Mouse (Mus musculus) bone marrow, adult 2 months (tissue): ENCODE data around the gene Lats2. TPM values are rescaled to one million over a fixed set of nuclear protein-coding genes. Genes with fewer than 3 reads are reported as not detected.

ENCODE experiments used
- H3K27ac ChIP-seq: fragments of 200-500 bp; 2 replicates; pipeline ENCODE4 v1.5.1; 2012; ENCODE audit warnings: low read depth, mild to moderate bottlenecking, control low read depth, inconsistent platforms, low read length; ENCODE audit not compliant: control insufficient read depth, poor library complexity, insufficient read depth
- H3K4me1 ChIP-seq: fragments of 200-500 bp; 2 replicates; pipeline ENCODE4 v1.6.1; 2011; ENCODE audit warnings: low read length; ENCODE audit not compliant: control insufficient read depth, insufficient read depth
- H3K4me3 ChIP-seq: fragments of 200-500 bp; replicated peaks from 2 replicates; pipeline ENCODE3; 2011; ENCODE audit warnings: mild to moderate bottlenecking, low read depth, low read length, control low read depth; ENCODE audit not compliant: control insufficient read depth
- CTCF ChIP-seq: fragments of 200-500 bp; IDR thresholded peaks from 2 replicates; pipeline ENCODE4 v1.5.1; 2011; ENCODE audit warnings: low read length, control low read depth; ENCODE audit not compliant: control insufficient read depth, insufficient read depth
- POLR2A ChIP-seq: fragments of 200-500 bp; IDR thresholded peaks from 2 replicates; pipeline ENCODE4 v1.6.1; 2011; ENCODE audit warnings: low read depth, mild to moderate bottlenecking, control low read depth, low read length, borderline replicate concordance; ENCODE audit not compliant: control insufficient read depth
- WGBS: fragments of 180-500 bp; shearing (Covaris S2); methylation state at CpG from one replicate; pipeline ENCODE4 v1.1.7; 2018; 5-methylcytosine and 5-hydroxymethylcytosine counted together
- polyA plus RNA-seq: library from polyadenylated mRNA; stranded (reverse); fragments of >200 nt; gene quantifications from 2 replicates; pipeline ENCODE4 v1.2.4, GENCODE M21; 2011; ENCODE audit warnings: low replicate concordance; ENCODE audit not compliant: missing spikeins, insufficient read depth, insufficient read length

The Lats2 gene
- polyA plus RNA-seq, 1 experiment, result 10.6 TPM

GRCm38 (mm10) chr14:57746001-57746771 lies 12.0 kb downstream of the Lats2 start, which contains the start of gene Gm49361:
TSS of gene Gm49361 (minus strand) at chr14:57746103.
- WGBS, result under 1% methylated on average over 68 of the region's 68 CpGs
- peaks cover 3% of the 10 kb centered on the region for H3K4me1 ChIP-seq
- H3K4me3 ChIP-seq, result peak within 1 kb of the TSS; percentile 88
- peak; percentile 67; the same call in 1 of the 2 replicates for TF ChIP-seq POLR2A
- TF ChIP-seq CTCF, result no peak
- H3K27ac ChIP-seq, result peak within 1 kb of the TSS; percentile 99

GRCm38 (mm10) chr14:57745291-57745969 lies 12.8 kb downstream of the Lats2 start:
- Histone ChIP-seq H3K27ac (peak overlapping the region; percentile 99), H3K4me3 (peak overlapping the region; percentile 88), H3K4me1 (peaks cover under 1% of the 10 kb centered on the region)
- under 1% methylated on average over 103 of the region's 103 CpGs for WGBS
- no peak for TF ChIP-seq POLR2A
- TF ChIP-seq CTCF, result no peak

DNA sequence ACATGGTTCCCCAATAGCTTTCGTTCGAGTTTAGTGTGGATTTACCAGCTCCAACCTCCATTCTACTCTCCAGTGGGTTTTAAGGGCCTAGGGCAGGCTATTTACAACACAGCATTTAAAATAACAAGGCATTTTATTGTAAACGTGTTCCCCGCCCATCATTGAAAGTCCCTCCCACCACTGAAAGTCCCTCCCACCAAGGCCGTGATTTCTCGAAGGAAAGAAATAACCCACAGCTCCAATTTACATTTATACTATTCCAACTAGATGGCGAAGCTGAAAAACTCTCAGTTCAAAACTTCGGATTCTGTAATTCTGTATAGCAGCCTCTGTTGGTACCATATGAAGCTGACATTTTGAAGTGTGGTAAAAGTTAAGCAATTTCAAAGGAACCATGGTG lies 13.6 kb downstream of the Lats2 start:
- peak overlapping the region; percentile 38 for H3K4me3 ChIP-seq
- TF ChIP-seq POLR2A, result no peak
- TF ChIP-seq CTCF, result no peak
- WGBS, result 9% methylated on average over 8 of the region's 8 CpGs
- H3K27ac ChIP-seq, result no peak overlapping the region
- no peaks in the 10 kb centered on the region; the same call in 1 of the 2 replicates for H3K4me1 ChIP-seq

DNA sequence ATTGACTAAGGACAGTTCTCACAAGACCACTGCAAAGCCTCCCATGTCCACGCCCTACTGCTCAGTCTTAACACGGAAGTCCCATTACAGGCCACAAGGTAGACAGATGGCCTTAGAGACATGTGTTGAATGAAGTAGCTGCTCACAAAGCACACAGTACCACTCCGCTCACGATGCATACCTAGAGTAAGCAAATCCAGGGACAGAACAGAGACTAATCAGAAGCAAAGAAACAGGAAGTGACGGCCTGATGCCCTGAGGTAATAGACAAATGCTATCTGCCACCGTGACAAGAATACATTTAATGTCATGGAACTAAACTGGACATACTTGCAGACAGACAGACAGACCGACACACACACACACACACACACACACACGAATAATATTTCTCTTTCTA lies 17.5 kb downstream of the Lats2 start:
- Histone ChIP-seq H3K4me3 (no peak overlapping the region), H3K4me1 (no peaks in the 10 kb centered on the region), H3K27ac (no peak overlapping the region)
- WGBS, result 70% methylated on average over 8 of the region's 8 CpGs
- TF ChIP-seq POLR2A (no peak), CTCF (no peak)

- H3K4me3 ChIP-seq, result no peak overlapping the region
- H3K27ac ChIP-seq, result no peak overlapping the region
- H3K4me1 ChIP-seq, result no peaks in the 10 kb centered on the region
- no peak for TF ChIP-seq POLR2A
- TF ChIP-seq CTCF, result no peak
Measured at GRCm38 (mm10) chr14:57737089-57737488, 21.1 kb downstream of the Lats2 start.

GRCm38 (mm10) chr14:57736141-57736540 lies 22.0 kb downstream of the Lats2 start:
- Histone ChIP-seq H3K4me1 (no peaks in the 10 kb centered on the region), H3K4me3 (no peak overlapping the region), H3K27ac (no peak overlapping the region)
- no peak for TF ChIP-seq POLR2A
- TF ChIP-seq CTCF, result no peak
- 41% methylated on average over 4 of the region's 4 CpGs for WGBS

GRCm38 (mm10) chr14:57732668-57733293 lies 25.4 kb downstream of the Lats2 start:
- TF ChIP-seq CTCF, result no peak
- TF ChIP-seq POLR2A, result no peak
- 86% methylated on average over 6 of the region's 6 CpGs for WGBS
- no peak overlapping the region for H3K4me3 ChIP-seq
- H3K4me1 ChIP-seq, result peaks cover 8% of the 10 kb centered on the region; the same call in 1 of the 2 replicates
- H3K27ac ChIP-seq, result no peak overlapping the region

GRCm38 (mm10) chr14:57730527-57730926 lies 27.7 kb downstream of the Lats2 start:
- WGBS, result 63% methylated on average over 9 of the region's 9 CpGs
- TF ChIP-seq POLR2A (no peak), CTCF (no peak)
- no peak overlapping the region for H3K4me3 ChIP-seq
- peaks cover 8% of the 10 kb centered on the region; the same call in 1 of the 2 replicates for H3K4me1 ChIP-seq
- peak overlapping the region; percentile 5; the same call in 1 of the 2 replicates for H3K27ac ChIP-seq

- H3K4me1 ChIP-seq, result peaks cover 8% of the 10 kb centered on the region; the same call in 1 of the 2 replicates
- peak overlapping the region; percentile 5 for H3K27ac ChIP-seq
- TF ChIP-seq CTCF (no peak), POLR2A (no peak)
- WGBS, result 23% methylated on average over 5 of the region's 5 CpGs
- no peak overlapping the region for H3K4me3 ChIP-seq
Measured at GRCm38 (mm10) chr14:57729975-57730499, 28.2 kb downstream of the Lats2 start.
